Mouse (Mus musculus): ENCODE measurements around the gene Slco1a4. TPM values are rescaled to one million over a fixed set of nuclear protein-coding genes. Genes with fewer than 3 reads are reported as not detected.
"Not testable (repeated sequence)": the region's sequence is repeated elsewhere in the genome, so short reads cannot be mapped to it uniquely, and the experiment has no call there.

Slco1a4 gene
- 0.13 TPM in 1 of 2 replicates, not detected in the other for polyA plus RNA-seq (2014; fragmentation: Nextera tagmentation; extraction: Ambion mirVana)

GRCm38 (mm10) chr6:141856085-141856484 is at the start of gene Slco1a4:
Gene Slco1a4, minus strand, starts transcription at chr6:141856199.
- Histone ChIP-seq H3K36me3 (ENCODE audit: control insufficient read depth, insufficient read depth, low read length) (no peaks in the 10 kb centered on the region), H3K27ac (ENCODE audit: low read depth, low read length) (no peak within 1 kb of the TSS), H3K4me3 (ENCODE audit: low read depth, low read length) (no peak within 1 kb of the TSS), H3K4me2 (ENCODE audit: low read depth) (no peak within 1 kb of the TSS), H3K9me3 (ENCODE audit: control insufficient read depth, low read length) (no peaks in the 10 kb centered on the region), H3K27me3 (ENCODE audit: control insufficient read depth, insufficient read depth, low read length) (no peaks in the 10 kb centered on the region), H3K4me1 (ENCODE audit: control insufficient read depth, insufficient read depth, low read length) (no peaks in the 10 kb centered on the region), H3K9ac (ENCODE audit: low read length) (no peak within 1 kb of the TSS)
- ATAC-seq (ENCODE audit: insufficient read depth, low FRiP score, low TSS enrichment) = no peak
- no peak for DNase-seq (ENCODE audit: low spot score)
- WGBS = 93% methylated on average over 2 of the region's 2 CpGs

GRCm38 (mm10) chr6:141898197-141898596 is 42.2 kb upstream of the Slco1a4 start:
- Histone ChIP-seq H3K4me1 (ENCODE audit: control insufficient read depth, insufficient read depth, low read length) (no peaks in the 10 kb centered on the region), H3K9ac (ENCODE audit: low read length) (no peak overlapping the region), H3K27me3 (ENCODE audit: control insufficient read depth, insufficient read depth, low read length) (no peaks in the 10 kb centered on the region), H3K4me3 (ENCODE audit: low read depth, low read length) (no peak overlapping the region), H3K27ac (ENCODE audit: low read depth, low read length) (no peak overlapping the region), H3K4me2 (ENCODE audit: low read depth) (no peak overlapping the region), H3K9me3 (ENCODE audit: control insufficient read depth, low read length) (no peaks in the 10 kb centered on the region), H3K36me3 (ENCODE audit: control insufficient read depth, insufficient read depth, low read length) (no peaks in the 10 kb centered on the region)
- DNase-seq (ENCODE audit: low spot score) = no peak
- WGBS = 78% methylated on average over 2 of the region's 2 CpGs
- ATAC-seq (ENCODE audit: insufficient read depth, low FRiP score, low TSS enrichment) = no peak

- H3K27ac ChIP-seq (ENCODE audit: low read depth, low read length) = no peak overlapping the region
- no peak overlapping the region for H3K4me2 ChIP-seq (ENCODE audit: low read depth)
- H3K36me3 ChIP-seq (ENCODE audit: control insufficient read depth, insufficient read depth, low read length) = no peaks in the 10 kb centered on the region
- no peak overlapping the region for H3K9ac ChIP-seq (ENCODE audit: low read length)
- no peaks in the 10 kb centered on the region for H3K4me1 ChIP-seq (ENCODE audit: control insufficient read depth, insufficient read depth, low read length)
- H3K27me3 ChIP-seq (ENCODE audit: control insufficient read depth, insufficient read depth, low read length) = no peaks in the 10 kb centered on the region
- no peaks in the 10 kb centered on the region for H3K9me3 ChIP-seq (ENCODE audit: control insufficient read depth, low read length)
- ATAC-seq (ENCODE audit: insufficient read depth, low FRiP score, low TSS enrichment) (no peak), DNase-seq (ENCODE audit: low spot score) (no peak)
- H3K4me3 ChIP-seq (ENCODE audit: low read depth, low read length) = no peak overlapping the region
- WGBS = 32% methylated on average over 2 of the region's 2 CpGs
Observed at GRCm38 (mm10) chr6:141889723-141890122, 33.7 kb upstream of the Slco1a4 start.

- Histone ChIP-seq H3K27me3 (ENCODE audit: control insufficient read depth, insufficient read depth, low read length) (no peaks in the 10 kb centered on the region), H3K4me1 (ENCODE audit: control insufficient read depth, insufficient read depth, low read length) (no peaks in the 10 kb centered on the region), H3K9me3 (ENCODE audit: control insufficient read depth, low read length) (no peaks in the 10 kb centered on the region), H3K4me2 (ENCODE audit: low read depth) (no peak overlapping the region), H3K36me3 (ENCODE audit: control insufficient read depth, insufficient read depth, low read length) (no peaks in the 10 kb centered on the region), H3K4me3 (ENCODE audit: low read depth, low read length) (no peak overlapping the region), H3K27ac (ENCODE audit: low read depth, low read length) (no peak overlapping the region), H3K9ac (ENCODE audit: low read length) (no peak overlapping the region)
- no peak for DNase-seq (ENCODE audit: low spot score)
- ATAC-seq (ENCODE audit: insufficient read depth, low FRiP score, low TSS enrichment) = no peak
- 72% methylated on average over 2 of the region's 2 CpGs for WGBS
Observed at GRCm38 (mm10) chr6:141888248-141888647, 32.2 kb upstream of the Slco1a4 start.

GRCm38 (mm10) chr6:141882581-141882980 is 26.6 kb upstream of the Slco1a4 start:
- no peak for DNase-seq (ENCODE audit: low spot score)
- no peak for ATAC-seq (ENCODE audit: insufficient read depth, low FRiP score, low TSS enrichment)
- Histone ChIP-seq H3K4me2 (ENCODE audit: low read depth) (no peak overlapping the region), H3K27ac (ENCODE audit: low read depth, low read length) (no peak overlapping the region), H3K4me3 (ENCODE audit: low read depth, low read length) (no peak overlapping the region), H3K9me3 (ENCODE audit: control insufficient read depth, low read length) (no peaks in the 10 kb centered on the region), H3K4me1 (ENCODE audit: control insufficient read depth, insufficient read depth, low read length) (no peaks in the 10 kb centered on the region), H3K36me3 (ENCODE audit: control insufficient read depth, insufficient read depth, low read length) (no peaks in the 10 kb centered on the region), H3K27me3 (ENCODE audit: control insufficient read depth, insufficient read depth, low read length) (no peaks in the 10 kb centered on the region), H3K9ac (ENCODE audit: low read length) (no peak overlapping the region)
- WGBS = 64% methylated on average over 1 of the region's 1 CpGs

- H3K9me3 ChIP-seq (ENCODE audit: control insufficient read depth, low read length); H3K4me3 ChIP-seq (ENCODE audit: low read depth, low read length); H3K27me3 ChIP-seq (ENCODE audit: control insufficient read depth, insufficient read depth, low read length); H3K4me1 ChIP-seq (ENCODE audit: control insufficient read depth, insufficient read depth, low read length); ATAC-seq (ENCODE audit: insufficient read depth, low FRiP score, low TSS enrichment); H3K27ac ChIP-seq (ENCODE audit: low read depth, low read length); H3K9ac ChIP-seq (ENCODE audit: low read length); H3K36me3 ChIP-seq (ENCODE audit: control insufficient read depth, insufficient read depth, low read length); DNase-seq (ENCODE audit: low spot score); H3K4me2 ChIP-seq (ENCODE audit: low read depth): not testable (repeated sequence)
- 83% methylated on average over 4 of the region's 4 CpGs for WGBS
Observed at GRCm38 (mm10) chr6:141875742-141876141, 19.7 kb upstream of the Slco1a4 start.

- H3K9ac ChIP-seq (ENCODE audit: low read length) = no peak overlapping the region
- no peak overlapping the region for H3K4me2 ChIP-seq (ENCODE audit: low read depth)
- H3K27ac ChIP-seq (ENCODE audit: low read depth, low read length) = no peak overlapping the region
- H3K27me3 ChIP-seq (ENCODE audit: control insufficient read depth, insufficient read depth, low read length) = no peaks in the 10 kb centered on the region
- H3K4me3 ChIP-seq (ENCODE audit: low read depth, low read length) = no peak overlapping the region
- no peaks in the 10 kb centered on the region for H3K4me1 ChIP-seq (ENCODE audit: control insufficient read depth, insufficient read depth, low read length)
- ATAC-seq (ENCODE audit: insufficient read depth, low FRiP score, low TSS enrichment) (no peak), DNase-seq (ENCODE audit: low spot score) (no peak)
- no peaks in the 10 kb centered on the region for H3K9me3 ChIP-seq (ENCODE audit: control insufficient read depth, low read length)
- H3K36me3 ChIP-seq (ENCODE audit: control insufficient read depth, insufficient read depth, low read length) = no peaks in the 10 kb centered on the region
- WGBS = 86% methylated on average over 2 of the region's 2 CpGs
Observed at GRCm38 (mm10) chr6:141871711-141872110, 15.7 kb upstream of the Slco1a4 start.

- Histone ChIP-seq H3K4me2 (ENCODE audit: low read depth) (no peak overlapping the region), H3K36me3 (ENCODE audit: control insufficient read depth, insufficient read depth, low read length) (no peaks in the 10 kb centered on the region), H3K9ac (ENCODE audit: low read length) (no peak overlapping the region), H3K4me3 (ENCODE audit: low read depth, low read length) (no peak overlapping the region), H3K27me3 (ENCODE audit: control insufficient read depth, insufficient read depth, low read length) (no peaks in the 10 kb centered on the region), H3K9me3 (ENCODE audit: control insufficient read depth, low read length) (no peaks in the 10 kb centered on the region), H3K4me1 (ENCODE audit: control insufficient read depth, insufficient read depth, low read length) (no peaks in the 10 kb centered on the region), H3K27ac (ENCODE audit: low read depth, low read length) (no peak overlapping the region)
- 84% methylated on average over 5 of the region's 5 CpGs for WGBS
- DNase-seq (ENCODE audit: low spot score) = no peak
- no peak for ATAC-seq (ENCODE audit: insufficient read depth, low FRiP score, low TSS enrichment)
Observed at GRCm38 (mm10) chr6:141868735-141869134, 12.7 kb upstream of the Slco1a4 start.

GRCm38 (mm10) chr6:141866026-141866425 is 10.0 kb upstream of the Slco1a4 start:
- H3K9me3 ChIP-seq (ENCODE audit: control insufficient read depth, low read length) = no peaks in the 10 kb centered on the region
- no peak for ATAC-seq (ENCODE audit: insufficient read depth, low FRiP score, low TSS enrichment)
- H3K36me3 ChIP-seq (ENCODE audit: control insufficient read depth, insufficient read depth, low read length) = no peaks in the 10 kb centered on the region
- no peaks in the 10 kb centered on the region for H3K4me1 ChIP-seq (ENCODE audit: control insufficient read depth, insufficient read depth, low read length)
- H3K27ac ChIP-seq (ENCODE audit: low read depth, low read length) = no peak overlapping the region
- H3K4me2 ChIP-seq (ENCODE audit: low read depth) = no peak overlapping the region
- no peak for DNase-seq (ENCODE audit: low spot score)
- H3K9ac ChIP-seq (ENCODE audit: low read length) = no peak overlapping the region
- 90% methylated on average over 5 of the region's 5 CpGs for WGBS
- no peak overlapping the region for H3K4me3 ChIP-seq (ENCODE audit: low read depth, low read length)
- no peaks in the 10 kb centered on the region for H3K27me3 ChIP-seq (ENCODE audit: control insufficient read depth, insufficient read depth, low read length)

All from neural tube, embryonic 11.5 days (tissue).